In the genomic region with DNA sequence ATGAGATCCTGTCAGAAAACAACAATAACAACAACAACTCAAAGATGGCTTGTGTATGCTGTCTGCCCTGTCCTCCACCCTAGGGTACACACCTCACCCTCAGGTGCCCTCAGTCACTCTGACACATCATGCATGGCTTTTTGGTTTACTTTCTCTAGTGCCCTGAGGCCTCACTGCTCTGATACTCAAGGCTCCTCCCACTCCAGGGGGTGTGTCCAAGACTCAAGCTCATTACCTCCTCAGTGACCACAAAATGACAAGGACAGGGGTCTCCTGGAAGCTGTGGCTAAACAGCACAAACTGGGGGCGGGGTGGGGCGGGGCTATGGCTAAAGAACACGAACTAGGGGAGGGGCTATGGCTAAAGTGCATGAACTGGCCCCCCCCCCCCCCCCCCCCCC, we compare ENCODE assay signal across 16 mouse cellular contexts. TPM values are rescaled to one million over a fixed set of nuclear protein-coding genes. Genes with fewer than 3 reads are reported as not detected.
DNase-seq lines count a peak whose midpoint lies in the region; ATAC-seq and TF ChIP-seq lines count a peak whose summit lies in the region.
"Had no signal": no experiment of that assay in that cellular context is flagged by ENCODE, and none has a peak within 500 bp of the region (broad histone marks: within the 10 kb centered on the region; RNA-seq: fewer than 3 reads in every experiment).

No protein-coding gene starts in this region.

- 44% methylated on average over 3 of the region's 3 CpGs for WGBS in lung, embryonic 16.5 days
- WGBS in liver, embryonic 11.5 days: 18% methylated on average over 3 of the region's 3 CpGs
- 7% methylated on average over 3 of the region's 3 CpGs for WGBS in stomach, postnatal 0 days
- 14% methylated on average over 3 of the region's 3 CpGs for WGBS in hindbrain, embryonic 12.5 days

- H3K9ac ChIP-seq in lung, embryonic 16.5 days (ENCODE audit: low read length): no peak overlapping the region
- peak overlapping the region; percentile 58; the same call in 1 of the 2 replicates for H3K9ac ChIP-seq in liver, embryonic 11.5 days (ENCODE audit: low read depth, low read length)
- H3K9ac ChIP-seq in stomach, postnatal 0 days (ENCODE audit: low read length): no peak overlapping the region
- no peak overlapping the region for H3K9ac ChIP-seq in hindbrain, embryonic 12.5 days

- TF ChIP-seq CTCF in stomach, postnatal 0 days (IDR thresholded peaks at IDR 0.05; ENCODE audit: low read depth): no peak

- no peak for DNase-seq in lung, postnatal 4 days
- DNase-seq in ZHBTc4 (ENCODE audit: low read depth, low spot score): peak; percentile 63
- no peak for DNase-seq in liver, embryonic 11.5 days (ENCODE audit: low spot score)
- DNase-seq in stomach, postnatal 0 days (ENCODE audit: low spot score): peak; percentile 72
- no peak for DNase-seq in adrenal gland, postnatal 14 days
- DNase-seq: cerebellum, postnatal 10 days had no signal

- 0 out of 2 replicates have a peak overlapping the region, but pooled peaks have one; percentile 5 for H3K27ac ChIP-seq in lung, embryonic 16.5 days (ENCODE audit: low read length)
- peak overlapping the region; percentile 97 for H3K27ac ChIP-seq in liver, embryonic 11.5 days (ENCODE audit: low read depth, low read length)
- no peak overlapping the region for H3K27ac ChIP-seq in stomach, postnatal 0 days (replicated peaks)
- H3K27ac ChIP-seq in hindbrain, embryonic 12.5 days: no peak overlapping the region
- H3K27ac ChIP-seq: hindbrain, postnatal 0 days; left cerebral cortex, adult 2 months had no signal

- peak; percentile 18 for ATAC-seq in lung, embryonic 16.5 days (ENCODE audit: low read depth)
- ATAC-seq in liver, embryonic 11.5 days (replicated peaks; ENCODE audit: low FRiP score): peak; percentile 22
- ATAC-seq in stomach, postnatal 0 days (ENCODE audit: low FRiP score, low TSS enrichment): peak; percentile 45
- ATAC-seq in hindbrain, embryonic 12.5 days (ENCODE audit: low FRiP score): no peak
- ATAC-seq: hindbrain, postnatal 0 days; Patski had no signal

- no peaks in the 10 kb centered on the region for H3K9me3 ChIP-seq in lung, embryonic 16.5 days (ENCODE audit: control insufficient read depth, low read length)
- no peaks in the 10 kb centered on the region for H3K9me3 ChIP-seq in liver, embryonic 11.5 days (ENCODE audit: control insufficient read depth, low read length)
- H3K9me3 ChIP-seq in stomach, postnatal 0 days (ENCODE audit: control insufficient read depth, low read length): no peaks in the 10 kb centered on the region
- no peaks in the 10 kb centered on the region for H3K9me3 ChIP-seq in hindbrain, embryonic 12.5 days (replicated peaks)

- no peaks in the 10 kb centered on the region for H3K27me3 ChIP-seq in lung, embryonic 16.5 days (ENCODE audit: control insufficient read depth, insufficient read depth, low read depth, low read length)
- no peaks in the 10 kb centered on the region for H3K27me3 ChIP-seq in liver, embryonic 11.5 days (replicated peaks; ENCODE audit: control insufficient read depth, insufficient read depth, low read length)
- H3K27me3 ChIP-seq in stomach, postnatal 0 days (ENCODE audit: control insufficient read depth, insufficient read depth, low read length): no peaks in the 10 kb centered on the region
- no peaks in the 10 kb centered on the region for H3K27me3 ChIP-seq in hindbrain, embryonic 12.5 days
- H3K27me3 ChIP-seq: Patski had no signal

- H3K4me3 ChIP-seq in lung, embryonic 16.5 days (ENCODE audit: low read length): no peak overlapping the region
- H3K4me3 ChIP-seq in liver, embryonic 11.5 days (ENCODE audit: low read depth, low read length): no peak overlapping the region
- H3K4me3 ChIP-seq in stomach, postnatal 0 days (ENCODE audit: low read depth, low read length): no peak overlapping the region
- no peak overlapping the region for H3K4me3 ChIP-seq in hindbrain, embryonic 12.5 days
- H3K4me3 ChIP-seq: left cerebral cortex, adult 2 months had no signal

- peaks cover 3% of the 10 kb centered on the region; the same call in 1 of the 2 replicates for H3K36me3 ChIP-seq in lung, embryonic 16.5 days (ENCODE audit: control insufficient read depth, insufficient read depth, low read length)
- peaks cover 32% of the 10 kb centered on the region for H3K36me3 ChIP-seq in liver, embryonic 11.5 days (ENCODE audit: control insufficient read depth, insufficient read depth, low read length)
- H3K36me3 ChIP-seq in stomach, postnatal 0 days (ENCODE audit: control insufficient read depth, insufficient read depth, low read length): 0 out of 2 replicates have a peak, but pooled peaks cover 2% of the 10 kb centered on the region
- no peaks in the 10 kb centered on the region for H3K36me3 ChIP-seq in hindbrain, embryonic 12.5 days

- peaks cover 17% of the 10 kb centered on the region for H3K4me1 ChIP-seq in lung, embryonic 16.5 days (replicated peaks; ENCODE audit: control insufficient read depth, insufficient read depth, low read length)
- H3K4me1 ChIP-seq in liver, embryonic 11.5 days (replicated peaks; ENCODE audit: control insufficient read depth, insufficient read depth, low read length): peaks cover 100% of the 10 kb centered on the region
- no peaks in the 10 kb centered on the region for H3K4me1 ChIP-seq in stomach, postnatal 0 days (replicated peaks; ENCODE audit: control insufficient read depth, insufficient read depth)
- peaks cover 49% of the 10 kb centered on the region for H3K4me1 ChIP-seq in hindbrain, embryonic 12.5 days

- no peak for TF ChIP-seq EP300 in stomach, postnatal 0 days (optimal IDR thresholded peaks at IDR 0.05)

- H3K4me2 ChIP-seq in lung, embryonic 16.5 days (ENCODE audit: low read depth, low read length): no peak overlapping the region
- H3K4me2 ChIP-seq in liver, embryonic 11.5 days: no peak overlapping the region
- no peak overlapping the region for H3K4me2 ChIP-seq in stomach, postnatal 0 days (replicated peaks; ENCODE audit: low read depth)
- H3K4me2 ChIP-seq in hindbrain, embryonic 12.5 days (replicated peaks): no peak overlapping the region

RNA-seq across cellular contexts. Expression of a gene that starts 22.1 kb away (rescaled TPM):
- polyA plus RNA-seq in lung, embryonic 16.5 days (2015; fragmentation: Nextera tagmentation; extraction: Ambion mirVana): 0.82 and 1.2 TPM in 2 replicates
- 22.7 and 26.5 TPM in 2 replicates for polyA plus RNA-seq in liver, embryonic 11.5 days (2014; fragmentation: Nextera tagmentation; extraction: Ambion mirVana)
- 2.3 and 2.8 TPM in 2 replicates for polyA plus RNA-seq in stomach, postnatal 0 days (2015; fragmentation: Nextera tagmentation; extraction: Ambion mirVana)
- 23.6 and 24.6 TPM in 2 replicates for total RNA-seq in adrenal gland, postnatal 14 days (2021)
- polyA plus RNA-seq in hindbrain, embryonic 12.5 days (2016; fragmentation: Nextera tagmentation; extraction: Ambion mirVana): 2.5 and 3.3 TPM in 2 replicates

RNA-seq across cellular contexts. Expression of a gene that starts 56.5 kb away (rescaled TPM):
- not detected in 2 replicates for polyA plus RNA-seq in lung, embryonic 16.5 days (2015; fragmentation: Nextera tagmentation; extraction: Ambion mirVana)
- polyA plus RNA-seq in liver, embryonic 11.5 days (2014; fragmentation: Nextera tagmentation; extraction: Ambion mirVana): not detected in 2 replicates
- not detected in 2 replicates for polyA plus RNA-seq in stomach, postnatal 0 days (2015; fragmentation: Nextera tagmentation; extraction: Ambion mirVana)
- total RNA-seq in adrenal gland, postnatal 14 days (2021): not detected in 2 replicates
- not detected in 2 replicates for polyA plus RNA-seq in hindbrain, embryonic 12.5 days (2016; fragmentation: Nextera tagmentation; extraction: Ambion mirVana)
- total RNA-seq: heart, adult 8-10 months; liver, adult 2 months; monocyte, adult 5-6 weeks had no signal
- polyA plus RNA-seq: embryonic facial prominence, embryonic 14.5 days; liver, adult 2 months; spleen, adult 2 months had no signal

Comparison
In these comparisons a context has a peak if more than half of its experiments do, and no peak if none do; other contexts are left out.
1. H3K27ac ChIP-seq: peak in lung, embryonic 16.5 days (single experiment) and liver, embryonic 11.5 days (single experiment); none in stomach, postnatal 0 days (single experiment) and hindbrain, embryonic 12.5 days (single experiment).
2. DNase-seq: peak in ZHBTc4 (single experiment) and stomach, postnatal 0 days (single experiment); none in lung, postnatal 4 days (0 of 2), liver, embryonic 11.5 days (single experiment) and adrenal gland, postnatal 14 days (single experiment).